Comparison of ENCODE assay signal across 8 mouse cellular contexts in genomic region chr11:62879220-62880048, GRCm38 (mm10). TPM values are rescaled to one million over a fixed set of nuclear protein-coding genes. Genes with fewer than 3 reads are reported as not detected.
A peak's percentile ranks its signal among the peaks of the same experiment; 100 is the strongest.
DNase-seq lines count a peak whose midpoint lies in the region; ATAC-seq and TF ChIP-seq lines count a peak whose summit lies in the region.

Tvp23b (plus strand) TSS chr11:62879455.

- peak; percentile 10; the same call in 1 of the 2 replicates for TF ChIP-seq CTCF in liver, embryonic 14.5 days (IDR thresholded peaks at IDR 0.05; ENCODE audit: low read depth)
- TF ChIP-seq CTCF in stomach, postnatal 0 days (IDR thresholded peaks at IDR 0.05; ENCODE audit: low read depth), result peak; percentile 1; the same call in 1 of the 2 replicates

- H3K4me2 ChIP-seq in heart, embryonic 15.5 days, result peak within 1 kb of the TSS; percentile 72
- H3K4me2 ChIP-seq in liver, embryonic 14.5 days (ENCODE audit: low read depth), result peak within 1 kb of the TSS; percentile 83
- H3K4me2 ChIP-seq in neural tube, embryonic 11.5 days (ENCODE audit: low read depth), result peak within 1 kb of the TSS; percentile 73
- peak within 1 kb of the TSS; percentile 77 for H3K4me2 ChIP-seq in stomach, postnatal 0 days (replicated peaks; ENCODE audit: low read depth)

- no peaks in the 10 kb centered on the region for H3K9me3 ChIP-seq in forebrain, embryonic 10.5 days
- no peaks in the 10 kb centered on the region for H3K9me3 ChIP-seq in heart, embryonic 15.5 days (replicated peaks)
- H3K9me3 ChIP-seq in liver, embryonic 14.5 days (ENCODE audit: control insufficient read depth, low read length), result no peaks in the 10 kb centered on the region
- no peaks in the 10 kb centered on the region for H3K9me3 ChIP-seq in neural tube, embryonic 11.5 days (ENCODE audit: control insufficient read depth, low read length)
- H3K9me3 ChIP-seq in stomach, postnatal 0 days (ENCODE audit: control insufficient read depth, low read length), result no peaks in the 10 kb centered on the region

- 2% methylated on average over 55 of the region's 55 CpGs for WGBS in forebrain, embryonic 10.5 days
- under 1% methylated on average over 55 of the region's 55 CpGs for WGBS in heart, embryonic 15.5 days
- under 1% methylated on average over 55 of the region's 55 CpGs for WGBS in liver, embryonic 14.5 days (ENCODE audit: insufficient replicate concordance)
- WGBS in neural tube, embryonic 11.5 days, result 2% methylated on average over 54 of the region's 55 CpGs
- WGBS in stomach, postnatal 0 days, result 1% methylated on average over 53 of the region's 55 CpGs

- H3K36me3 ChIP-seq in forebrain, embryonic 10.5 days (replicated peaks), result peaks cover 16% of the 10 kb centered on the region
- peaks cover 7% of the 10 kb centered on the region; the same call in 1 of the 2 replicates for H3K36me3 ChIP-seq in heart, embryonic 15.5 days
- no peaks in the 10 kb centered on the region for H3K36me3 ChIP-seq in liver, embryonic 14.5 days (replicated peaks; ENCODE audit: control insufficient read depth, insufficient read depth, low read depth)
- no peaks in the 10 kb centered on the region for H3K36me3 ChIP-seq in neural tube, embryonic 11.5 days (ENCODE audit: control insufficient read depth, insufficient read depth, low read length)
- no peaks in the 10 kb centered on the region for H3K36me3 ChIP-seq in stomach, postnatal 0 days (ENCODE audit: control insufficient read depth, insufficient read depth, low read length)

- H3K9ac ChIP-seq in heart, embryonic 15.5 days, result peak within 1 kb of the TSS; percentile 73
- peak within 1 kb of the TSS; percentile 80 for H3K9ac ChIP-seq in liver, embryonic 14.5 days (replicated peaks)
- peak within 1 kb of the TSS; percentile 64 for H3K9ac ChIP-seq in neural tube, embryonic 11.5 days (ENCODE audit: low read length)
- peak within 1 kb of the TSS; percentile 93 for H3K9ac ChIP-seq in stomach, postnatal 0 days (ENCODE audit: low read length)

- peak; percentile 97 to 99 for DNase-seq in CD8-positive naive resting alpha-beta T cell, adult 2 months (ENCODE audit: low read depth in 2 of 2, low spot score in 2 of 2)
- DNase-seq in c-Kit-positive CD71-negative TER-119-negative erythroid progenitor cells, embryonic 14.5 days (ENCODE audit: low read depth), result peak; percentile 95
- peak; percentile 98 for DNase-seq in forebrain, embryonic 10.5 days (ENCODE audit: extremely low spot score, low spot score)
- peak; percentile 99 to 100 for DNase-seq in kidney, postnatal 25 days
- peak; percentile 92 to 95 (median 92) for DNase-seq in liver, embryonic 14.5 days (ENCODE audit: low read depth in 3 of 3, low spot score in 3 of 3)
- peak; percentile 99 for DNase-seq in neural tube, embryonic 11.5 days (ENCODE audit: low spot score)
- peak; percentile 100 for DNase-seq in stomach, postnatal 0 days (ENCODE audit: low spot score)

- H3K27me3 ChIP-seq in forebrain, embryonic 10.5 days (ENCODE audit: poor library complexity, severe bottlenecking), result no peaks in the 10 kb centered on the region
- no peaks in the 10 kb centered on the region for H3K27me3 ChIP-seq in heart, embryonic 15.5 days
- no peaks in the 10 kb centered on the region for H3K27me3 ChIP-seq in liver, embryonic 14.5 days (ENCODE audit: control insufficient read depth, insufficient read depth, low read length)
- no peaks in the 10 kb centered on the region for H3K27me3 ChIP-seq in neural tube, embryonic 11.5 days (ENCODE audit: control insufficient read depth, insufficient read depth, low read length)
- no peaks in the 10 kb centered on the region for H3K27me3 ChIP-seq in stomach, postnatal 0 days (ENCODE audit: control insufficient read depth, insufficient read depth, low read length)

- peaks cover 20% of the 10 kb centered on the region for H3K4me1 ChIP-seq in forebrain, embryonic 10.5 days
- peaks cover 6% of the 10 kb centered on the region for H3K4me1 ChIP-seq in heart, embryonic 15.5 days (replicated peaks)
- H3K4me1 ChIP-seq in liver, embryonic 14.5 days (replicated peaks; ENCODE audit: control insufficient read depth in 2 of 2, insufficient read depth in 2 of 2, low read length in 1 of 2), result peaks cover 0 to 5% of the 10 kb centered on the region in 2 experiments; a peak in 2 of 4 replicates
- no peaks in the 10 kb centered on the region for H3K4me1 ChIP-seq in neural tube, embryonic 11.5 days (ENCODE audit: control insufficient read depth, insufficient read depth, low read length)
- H3K4me1 ChIP-seq in stomach, postnatal 0 days (replicated peaks; ENCODE audit: control insufficient read depth, insufficient read depth), result no peaks in the 10 kb centered on the region

- peak within 1 kb of the TSS; percentile 90 for H3K27ac ChIP-seq in forebrain, embryonic 10.5 days
- peak within 1 kb of the TSS; percentile 77 for H3K27ac ChIP-seq in heart, embryonic 15.5 days
- H3K27ac ChIP-seq in liver, embryonic 14.5 days, result peak within 1 kb of the TSS; percentile 5
- H3K27ac ChIP-seq in neural tube, embryonic 11.5 days (ENCODE audit: low read depth, low read length), result peak within 1 kb of the TSS; percentile 76
- peak within 1 kb of the TSS; percentile 90 for H3K27ac ChIP-seq in stomach, postnatal 0 days (replicated peaks)

- peak within 1 kb of the TSS; percentile 71 for H3K4me3 ChIP-seq in forebrain, embryonic 10.5 days
- peak within 1 kb of the TSS; percentile 71 for H3K4me3 ChIP-seq in heart, embryonic 15.5 days
- H3K4me3 ChIP-seq in liver, embryonic 14.5 days (ENCODE audit: insufficient read depth in 1 of 2, low read depth in 2 of 2, low read length in 2 of 2), result peak within 1 kb of the TSS; percentile 73 to 82
- H3K4me3 ChIP-seq in neural tube, embryonic 11.5 days (ENCODE audit: low read depth, low read length), result peak within 1 kb of the TSS; percentile 73
- H3K4me3 ChIP-seq in stomach, postnatal 0 days (ENCODE audit: low read depth, low read length), result peak within 1 kb of the TSS; percentile 82

- ATAC-seq in heart, embryonic 15.5 days (replicated peaks; ENCODE audit: insufficient number of reproducible peaks, insufficient read depth, low FRiP score, low read depth), result peak; percentile 96
- peak; percentile 94 for ATAC-seq in liver, embryonic 14.5 days (ENCODE audit: insufficient read depth)
- ATAC-seq in neural tube, embryonic 11.5 days (ENCODE audit: insufficient read depth, low FRiP score, low TSS enrichment), result peak; percentile 97
- peak; percentile 99 for ATAC-seq in stomach, postnatal 0 days (ENCODE audit: low FRiP score, low TSS enrichment)

- no peak; the same call in 1 of the 2 replicates for TF ChIP-seq EP300 in liver, embryonic 14.5 days (IDR thresholded peaks at IDR 0.05; ENCODE audit: low read depth)
- TF ChIP-seq EP300 in stomach, postnatal 0 days (optimal IDR thresholded peaks at IDR 0.05), result no peak

RNA-seq across cellular contexts. Expression of gene Tvp23b, which starts in this region (rescaled TPM):
- polyA plus RNA-seq in forebrain, embryonic 10.5 days (2016; fragmentation: Nextera tagmentation; extraction: Ambion mirVana), result 36.1 and 40.7 TPM in 2 replicates
- 45.8 and 50.1 TPM in 2 replicates for polyA plus RNA-seq in heart, embryonic 15.5 days (2015; fragmentation: Nextera tagmentation; extraction: Ambion mirVana)
- polyA plus RNA-seq in liver, embryonic 14.5 days (2012; rRNA removed), result 8.5 and 12.9 TPM in 2 replicates
- 25.3 and 26.3 TPM in 2 replicates for polyA plus RNA-seq in liver, embryonic 14.5 days (2014; fragmentation: Nextera tagmentation; extraction: Ambion mirVana)
- polyA plus RNA-seq in neural tube, embryonic 11.5 days (2014; fragmentation: Nextera tagmentation; extraction: Ambion mirVana), result 43.1 and 46.3 TPM in 2 replicates
- 67.2 and 71.1 TPM in 2 replicates for polyA plus RNA-seq in stomach, postnatal 0 days (2015; fragmentation: Nextera tagmentation; extraction: Ambion mirVana)

Comparison
In these comparisons a context has a peak if more than half of its experiments do, and no peak if none do; other contexts are left out.
1. Peak in every context shown above with its lines: DNase-seq, ATAC-seq, H3K4me3 ChIP-seq and H3K27ac ChIP-seq.
2. H3K27ac ChIP-seq: peak in every context shown above with its lines; median percentile 90 in forebrain, embryonic 10.5 days; 90 in stomach, postnatal 0 days; 77 in heart, embryonic 15.5 days; 76 in neural tube, embryonic 11.5 days; 5 in liver, embryonic 14.5 days.